Mouse (Mus musculus): ENCODE data around the gene Ptp4a2. TPM values are rescaled to one million over a fixed set of nuclear protein-coding genes. Genes with fewer than 3 reads are reported as not detected.
A peak's percentile ranks its signal among the peaks of the same experiment; 100 is the strongest.

Gene Ptp4a2
- polyA plus RNA-seq, 1 experiment from 2014 or later, result 252 TPM

DNA sequence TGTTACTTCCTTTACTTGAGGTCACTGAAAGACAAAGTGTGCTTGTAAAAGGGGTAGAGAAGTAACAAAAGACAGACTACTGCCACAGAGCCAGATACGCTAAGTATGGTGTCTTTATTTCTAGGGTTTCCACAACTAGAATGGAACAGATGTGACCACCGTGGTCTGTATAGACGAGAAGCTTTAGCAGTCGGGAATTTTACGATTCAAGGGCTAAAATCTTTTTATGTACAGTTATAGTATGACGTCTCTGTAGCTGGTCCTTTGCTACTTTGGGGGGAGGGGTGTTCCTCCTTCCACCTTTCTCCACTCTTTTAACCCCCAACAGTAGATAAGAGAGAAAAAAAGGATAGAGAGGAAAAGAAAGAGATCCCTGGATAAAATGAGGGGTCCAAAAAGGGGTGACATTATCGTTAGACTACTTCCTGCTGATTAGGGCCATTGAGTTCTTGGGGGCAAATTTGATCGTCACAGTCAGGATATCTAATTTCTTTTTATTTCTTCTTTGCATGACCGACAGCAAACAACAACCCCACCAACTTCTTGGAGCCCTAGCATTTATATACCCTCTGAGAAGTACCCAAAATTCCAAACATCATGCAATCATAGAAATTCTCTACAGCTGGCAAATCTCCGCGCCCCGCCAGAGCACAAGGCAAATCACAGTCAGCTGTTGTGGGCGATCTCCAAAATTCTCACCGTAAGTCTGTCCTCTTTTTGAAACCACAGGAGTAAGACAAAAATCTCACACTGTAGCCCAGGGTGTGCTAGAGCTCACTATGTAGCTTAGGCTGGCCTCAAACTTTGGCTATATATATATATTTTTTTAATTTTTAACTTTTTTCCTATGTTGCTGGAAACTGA lies 818 bp downstream of the Ptp4a2 start:
- H3K4me2 ChIP-seq (replicated peaks; ENCODE audit: low read depth, low read length), result no peak overlapping the region; the same call in 1 of the 2 replicates
- WGBS, result 73% methylated on average over 14 of the region's 14 CpGs
- peaks cover 10% of the 10 kb centered on the region for H3K4me1 ChIP-seq (ENCODE audit: control insufficient read depth, insufficient read depth, low read length)
- peak overlapping the region; percentile 66; the same call in 1 of the 2 replicates for H3K27ac ChIP-seq (ENCODE audit: low read length)
- H3K9ac ChIP-seq (replicated peaks; ENCODE audit: low read depth, low read length), result no peak overlapping the region
- no peak overlapping the region for H3K4me3 ChIP-seq (ENCODE audit: low read depth, low read length)
- ATAC-seq (ENCODE audit: insufficient number of reproducible peaks, insufficient read depth, low FRiP score, low read depth), result no peak
- H3K27me3 ChIP-seq (ENCODE audit: control insufficient read depth, insufficient read depth, low read length), result no peaks in the 10 kb centered on the region
- no peaks in the 10 kb centered on the region for H3K9me3 ChIP-seq (ENCODE audit: control insufficient read depth, low read depth, low read length)
- no peaks in the 10 kb centered on the region for H3K36me3 ChIP-seq (ENCODE audit: control insufficient read depth, insufficient read depth, low read length)

GRCm38 (mm10) chr4:129817591-129817990 lies 6.6 kb downstream of the Ptp4a2 start:
- H3K27ac ChIP-seq (ENCODE audit: low read length), result no peak overlapping the region
- no peaks in the 10 kb centered on the region for H3K9me3 ChIP-seq (ENCODE audit: control insufficient read depth, low read depth, low read length)
- H3K4me2 ChIP-seq (replicated peaks; ENCODE audit: low read depth, low read length), result no peak overlapping the region
- no peak overlapping the region for H3K4me3 ChIP-seq (ENCODE audit: low read depth, low read length)
- peaks cover 16% of the 10 kb centered on the region for H3K4me1 ChIP-seq (ENCODE audit: control insufficient read depth, insufficient read depth, low read length)
- H3K9ac ChIP-seq (replicated peaks; ENCODE audit: low read depth, low read length), result no peak overlapping the region
- no peaks in the 10 kb centered on the region for H3K36me3 ChIP-seq (ENCODE audit: control insufficient read depth, insufficient read depth, low read length)
- WGBS, result 65% methylated on average over 6 of the region's 6 CpGs
- no peaks in the 10 kb centered on the region for H3K27me3 ChIP-seq (ENCODE audit: control insufficient read depth, insufficient read depth, low read length)
- ATAC-seq (ENCODE audit: insufficient number of reproducible peaks, insufficient read depth, low FRiP score, low read depth), result no peak

GRCm38 (mm10) chr4:129818506-129819195 lies 7.6 kb downstream of the Ptp4a2 start:
- peaks cover 25% of the 10 kb centered on the region for H3K4me1 ChIP-seq (ENCODE audit: control insufficient read depth, insufficient read depth, low read length)
- no peak overlapping the region for H3K9ac ChIP-seq (replicated peaks; ENCODE audit: low read depth, low read length)
- ATAC-seq (ENCODE audit: insufficient number of reproducible peaks, insufficient read depth, low FRiP score, low read depth), result no peak
- 65% methylated on average over 10 of the region's 10 CpGs for WGBS
- H3K36me3 ChIP-seq (ENCODE audit: control insufficient read depth, insufficient read depth, low read length), result no peaks in the 10 kb centered on the region
- H3K27me3 ChIP-seq (ENCODE audit: control insufficient read depth, insufficient read depth, low read length), result no peaks in the 10 kb centered on the region
- H3K9me3 ChIP-seq (ENCODE audit: control insufficient read depth, low read depth, low read length), result no peaks in the 10 kb centered on the region
- no peak overlapping the region for H3K4me3 ChIP-seq (ENCODE audit: low read depth, low read length)
- H3K4me2 ChIP-seq (replicated peaks; ENCODE audit: low read depth, low read length), result no peak overlapping the region
- no peak overlapping the region; the same call in 1 of the 2 replicates for H3K27ac ChIP-seq (ENCODE audit: low read length)

GRCm38 (mm10) chr4:129819712-129820336 lies 8.8 kb downstream of the Ptp4a2 start:
- Histone ChIP-seq H3K9me3 (ENCODE audit: control insufficient read depth, low read depth, low read length) (no peaks in the 10 kb centered on the region), H3K27ac (ENCODE audit: low read length) (peak overlapping the region; percentile 94), H3K27me3 (ENCODE audit: control insufficient read depth, insufficient read depth, low read length) (no peaks in the 10 kb centered on the region), H3K9ac (replicated peaks; ENCODE audit: low read depth, low read length) (peak overlapping the region; percentile 96), H3K4me1 (ENCODE audit: control insufficient read depth, insufficient read depth, low read length) (peaks cover 30% of the 10 kb centered on the region), H3K36me3 (ENCODE audit: control insufficient read depth, insufficient read depth, low read length) (no peaks in the 10 kb centered on the region), H3K4me2 (replicated peaks; ENCODE audit: low read depth, low read length) (peak overlapping the region; percentile 60), H3K4me3 (ENCODE audit: low read depth, low read length) (peak overlapping the region; percentile 80)
- under 1% methylated on average over 80 of the region's 83 CpGs for WGBS
- peak; percentile 98 for ATAC-seq (ENCODE audit: insufficient number of reproducible peaks, insufficient read depth, low FRiP score, low read depth)

DNA sequence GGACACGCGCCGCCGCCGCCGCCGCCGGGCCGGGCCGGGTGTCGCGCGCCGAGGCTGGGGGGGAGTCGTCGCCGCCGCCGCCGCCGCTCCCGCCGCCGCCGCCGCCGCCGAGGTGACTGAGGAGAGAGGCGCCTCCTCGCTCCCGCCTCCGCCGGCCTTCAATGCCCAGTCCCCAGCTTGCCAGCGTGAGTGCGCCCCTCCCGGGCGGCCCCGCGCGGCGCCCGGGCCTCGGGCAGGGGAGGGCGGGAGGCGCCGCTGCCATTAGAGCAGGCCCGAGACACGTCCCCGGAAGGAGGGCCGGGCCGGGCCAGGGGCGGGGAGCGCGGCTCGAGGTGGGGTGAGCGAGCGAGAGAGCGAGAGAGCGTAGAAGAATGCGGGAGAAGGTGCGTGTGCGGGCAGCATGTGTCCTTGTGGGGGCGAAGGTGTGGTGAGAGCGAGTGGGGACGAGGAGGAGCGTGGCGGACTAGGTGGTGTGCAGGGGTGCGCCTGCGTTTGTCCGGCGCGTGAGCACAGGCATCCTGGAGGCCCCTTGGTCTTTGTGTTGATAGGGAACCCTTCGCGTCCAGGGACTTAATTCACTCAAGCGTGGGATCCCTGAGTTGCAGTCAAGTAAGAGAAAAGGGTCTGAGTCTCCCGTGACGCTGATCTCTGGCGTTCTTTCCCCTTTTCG lies 9.5 kb downstream of the Ptp4a2 start:
- no peaks in the 10 kb centered on the region for H3K27me3 ChIP-seq (ENCODE audit: control insufficient read depth, insufficient read depth, low read length)
- peak overlapping the region; percentile 94 for H3K27ac ChIP-seq (ENCODE audit: low read length)
- peak overlapping the region; percentile 60 for H3K4me2 ChIP-seq (replicated peaks; ENCODE audit: low read depth, low read length)
- H3K9me3 ChIP-seq (ENCODE audit: control insufficient read depth, low read depth, low read length), result no peaks in the 10 kb centered on the region
- H3K4me1 ChIP-seq (ENCODE audit: control insufficient read depth, insufficient read depth, low read length), result peaks cover 30% of the 10 kb centered on the region
- under 1% methylated on average over 48 of the region's 79 CpGs for whole genome bisulfite sequencing
- H3K36me3 ChIP-seq (ENCODE audit: control insufficient read depth, insufficient read depth, low read length), result no peaks in the 10 kb centered on the region
- ATAC-seq (ENCODE audit: insufficient number of reproducible peaks, insufficient read depth, low FRiP score, low read depth), result peak; percentile 82
- peak overlapping the region; percentile 80 for H3K4me3 ChIP-seq (ENCODE audit: low read depth, low read length)
- H3K9ac ChIP-seq (replicated peaks; ENCODE audit: low read depth, low read length), result peak overlapping the region; percentile 96

GRCm38 (mm10) chr4:129821087-129821616 lies 10.1 kb downstream of the Ptp4a2 start:
- H3K36me3 ChIP-seq (ENCODE audit: control insufficient read depth, insufficient read depth, low read length), result no peaks in the 10 kb centered on the region
- peak overlapping the region; percentile 80 for H3K4me3 ChIP-seq (ENCODE audit: low read depth, low read length)
- ATAC-seq (ENCODE audit: insufficient number of reproducible peaks, insufficient read depth, low FRiP score, low read depth), result no peak
- H3K9me3 ChIP-seq (ENCODE audit: control insufficient read depth, low read depth, low read length), result no peaks in the 10 kb centered on the region
- WGBS, result under 1% methylated on average over 16 of the region's 16 CpGs
- peak overlapping the region; percentile 96 for H3K9ac ChIP-seq (replicated peaks; ENCODE audit: low read depth, low read length)
- peak overlapping the region; percentile 60 for H3K4me2 ChIP-seq (replicated peaks; ENCODE audit: low read depth, low read length)
- peak overlapping the region; percentile 94 for H3K27ac ChIP-seq (ENCODE audit: low read length)
- H3K4me1 ChIP-seq (ENCODE audit: control insufficient read depth, insufficient read depth, low read length), result peaks cover 30% of the 10 kb centered on the region
- H3K27me3 ChIP-seq (ENCODE audit: control insufficient read depth, insufficient read depth, low read length), result no peaks in the 10 kb centered on the region

DNA sequence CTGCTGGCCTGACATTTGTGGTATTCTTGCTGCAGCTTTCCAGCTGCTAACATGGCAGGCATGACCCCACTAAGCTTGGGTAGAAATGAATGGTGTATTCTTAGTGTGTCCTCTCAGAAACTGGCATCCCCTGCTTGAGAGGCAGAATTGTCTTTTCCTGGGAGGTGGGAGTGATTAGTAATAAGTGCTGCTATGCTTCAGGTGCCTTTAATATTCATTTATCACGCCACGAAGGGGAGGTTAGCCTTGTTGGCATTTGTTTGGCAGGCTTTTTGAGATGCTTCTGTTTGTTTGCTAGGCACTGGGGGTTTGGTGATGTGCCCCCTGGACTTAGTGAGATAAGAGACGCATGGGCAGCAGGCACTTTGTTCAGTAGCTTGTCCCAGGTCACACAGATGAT lies 11.3 kb downstream of the Ptp4a2 start:
- Histone ChIP-seq H3K4me3 (ENCODE audit: low read depth, low read length) (peak overlapping the region; percentile 80; the same call in 1 of the 2 replicates), H3K9ac (replicated peaks; ENCODE audit: low read depth, low read length) (no peak overlapping the region), H3K4me1 (ENCODE audit: control insufficient read depth, insufficient read depth, low read length) (peaks cover 34% of the 10 kb centered on the region)

More for the DNA sequence above, 11.3 kb downstream of the Ptp4a2 start:
- Histone ChIP-seq H3K36me3 (ENCODE audit: control insufficient read depth, insufficient read depth, low read length) (no peaks in the 10 kb centered on the region), H3K27me3 (ENCODE audit: control insufficient read depth, insufficient read depth, low read length) (no peaks in the 10 kb centered on the region), H3K9me3 (ENCODE audit: control insufficient read depth, low read depth, low read length) (no peaks in the 10 kb centered on the region), H3K27ac (ENCODE audit: low read length) (no peak overlapping the region; the same call in 1 of the 2 replicates), H3K4me2 (replicated peaks; ENCODE audit: low read depth, low read length) (peak overlapping the region; percentile 60)
- WGBS, result 42% methylated on average over 3 of the region's 3 CpGs
- no peak for ATAC-seq (ENCODE audit: insufficient number of reproducible peaks, insufficient read depth, low FRiP score, low read depth)
